Mouse (Mus musculus): ENCODE results near the gene AB124611.
"Not testable (repeated sequence)": the region's sequence is repeated elsewhere in the genome, so short reads cannot be mapped to it uniquely, and the experiment has no call there.

AB124611 gene

DNA sequence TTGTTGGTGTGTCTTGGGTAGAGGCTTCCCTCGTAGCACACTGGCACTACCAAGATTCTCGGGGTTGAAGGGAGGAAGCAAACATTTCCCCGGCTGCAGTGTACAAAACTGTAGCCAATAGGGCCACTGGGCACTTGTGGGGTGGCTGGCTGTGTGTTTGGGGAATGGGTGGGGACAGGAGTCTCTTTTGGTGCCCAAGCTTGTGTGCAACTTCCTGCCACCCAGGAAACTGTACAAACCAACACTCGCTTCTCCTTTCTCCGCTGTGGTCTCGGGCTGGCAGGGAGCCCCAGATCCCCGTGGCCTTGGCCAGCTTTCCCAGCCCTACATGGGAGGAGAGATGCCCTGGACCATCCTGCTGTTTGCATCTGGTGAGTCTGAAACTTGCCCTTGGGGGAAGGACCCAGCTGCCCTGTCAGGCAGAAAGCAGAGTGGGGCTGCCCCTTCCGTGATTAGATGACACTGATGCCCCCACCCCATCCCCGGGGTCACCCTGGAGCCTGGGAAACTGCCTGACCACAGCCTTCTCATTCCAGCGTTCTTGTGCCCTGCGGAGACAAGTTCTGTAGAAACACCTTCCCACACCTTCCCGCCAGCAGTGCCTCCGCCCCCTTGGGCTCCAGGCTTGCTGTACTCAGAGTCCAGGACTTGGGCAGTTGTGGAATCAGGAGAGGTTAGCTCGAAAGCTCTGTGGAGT, at the start of gene AB124611:
Gene AB124611 (plus strand): TSS at position 240 of the 697 bp plus-strand sequence.
- no peak for DNase-seq

DNA sequence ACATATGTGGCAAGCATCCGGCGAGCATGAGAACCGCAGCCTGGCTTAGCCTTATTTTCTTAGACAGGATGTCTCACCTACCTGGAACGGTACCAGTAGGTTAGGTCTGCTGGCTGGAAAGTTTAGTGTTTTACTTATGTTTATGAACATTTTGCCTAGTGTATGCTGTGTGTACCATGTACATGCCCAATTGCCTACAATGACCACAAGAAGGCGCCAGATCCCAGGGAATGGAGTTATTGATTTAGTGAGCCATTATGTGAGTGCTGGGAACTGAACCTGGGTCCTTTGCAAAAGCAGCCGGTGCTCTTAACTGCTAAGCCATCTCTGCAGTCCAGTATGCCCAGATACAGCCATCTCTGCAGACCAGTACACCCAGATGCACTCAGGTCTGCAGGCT, 48.3 kb upstream of the AB124611 start:
- DNase-seq, result no peak

DNA sequence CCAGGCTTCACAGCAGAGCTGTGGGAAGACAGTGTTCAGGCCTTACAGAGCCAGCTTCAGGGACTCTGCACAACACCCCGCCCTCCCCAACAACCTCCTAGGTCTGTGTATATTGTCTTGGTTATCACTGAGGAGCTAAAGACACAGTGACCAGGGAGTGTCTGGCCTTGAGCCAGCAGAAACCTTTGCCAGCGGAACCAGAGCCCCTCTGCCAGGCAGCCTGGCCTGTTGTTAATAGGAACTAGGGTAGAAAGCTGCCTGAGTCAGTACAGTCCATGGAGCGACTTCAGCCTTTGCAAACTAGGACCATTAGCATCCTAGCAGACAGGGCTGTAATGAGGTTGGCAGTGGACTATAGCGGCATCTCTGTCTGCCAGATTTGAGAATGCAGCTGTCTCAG, 41.9 kb upstream of the AB124611 start:
- no peak for DNase-seq

DNA sequence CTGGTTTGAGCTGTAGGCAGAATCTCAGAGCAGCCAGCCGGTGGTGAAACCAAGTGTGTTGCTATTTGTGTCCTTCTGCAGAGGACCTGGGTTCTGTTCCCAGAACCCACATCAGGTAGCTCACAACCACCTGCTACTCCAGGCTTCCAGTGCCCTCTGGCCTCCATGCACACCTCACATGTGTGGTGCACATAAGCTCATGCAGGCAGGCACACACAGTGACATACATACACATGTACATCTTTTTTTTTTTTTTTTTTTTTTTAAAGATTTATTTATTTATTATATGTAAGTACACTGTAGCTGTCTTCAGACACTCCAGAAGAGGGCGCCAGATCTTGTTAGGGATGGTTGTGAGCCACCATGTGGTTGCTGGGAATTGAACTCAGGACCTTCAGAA, 37.7 kb upstream of the AB124611 start:
- not testable (repeated sequence) for DNase-seq

DNA sequence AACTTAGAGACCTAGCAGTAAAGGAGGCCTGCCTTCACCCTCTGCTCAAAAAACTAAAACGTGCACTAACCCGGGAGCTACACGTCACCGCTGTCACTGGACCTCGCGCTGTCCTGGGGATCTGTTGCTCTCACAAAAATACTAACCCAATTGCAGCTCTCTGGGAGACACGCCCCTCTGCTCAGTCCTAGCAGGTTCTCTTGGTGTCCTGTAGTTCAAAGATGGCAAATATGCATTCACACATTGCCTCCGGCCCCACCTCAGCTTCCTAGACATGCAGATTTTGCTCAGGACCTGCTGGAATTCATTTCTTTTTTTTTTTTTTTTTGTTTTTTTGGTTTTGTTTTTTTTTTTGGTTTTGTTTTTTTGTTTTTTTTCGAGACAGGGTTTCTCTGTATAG, 35.3 kb upstream of the AB124611 start:
- no peak for DNase-seq

DNA sequence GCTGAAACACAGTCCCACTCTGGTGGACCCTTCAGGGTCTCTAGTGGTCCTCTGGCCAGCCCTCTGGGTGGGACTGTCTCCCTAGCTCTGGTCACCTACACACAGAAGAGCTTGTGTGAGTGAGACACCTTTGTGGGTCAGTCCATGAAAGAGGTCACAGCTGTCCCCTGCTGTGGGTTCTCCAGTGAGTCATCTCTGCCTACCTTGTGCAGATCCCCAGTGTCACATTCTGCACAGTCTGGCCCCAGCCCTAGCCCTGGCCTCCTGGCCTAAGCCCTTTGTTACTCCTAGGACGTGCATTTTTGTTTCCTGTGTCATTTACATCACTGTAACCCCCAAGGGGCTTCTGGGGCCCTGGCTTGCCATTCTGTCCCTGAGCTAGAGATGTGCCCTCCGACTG, 32.1 kb upstream of the AB124611 start:
- DNase-seq, result no peak

DNA sequence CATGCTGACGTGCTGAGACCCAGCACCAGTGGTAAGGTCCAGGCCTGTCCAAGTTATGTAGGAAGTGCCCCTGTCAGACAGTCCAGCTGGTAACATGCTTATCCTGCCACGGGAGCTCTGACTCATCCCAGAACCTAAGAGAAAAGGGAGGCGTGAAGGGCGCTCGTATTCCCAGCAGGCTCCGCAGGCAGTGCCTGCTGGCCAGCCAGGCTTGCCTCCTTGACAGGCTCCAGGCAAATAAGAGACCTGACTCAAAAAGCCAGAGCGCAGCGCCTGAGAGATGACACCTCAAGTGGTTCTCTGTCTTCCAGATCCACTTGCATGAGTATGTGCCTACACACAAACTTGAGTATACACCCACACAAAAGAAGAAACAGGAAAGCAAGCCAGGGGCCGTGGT, 31.2 kb upstream of the AB124611 start:
- DNase-seq, result no peak

DNA sequence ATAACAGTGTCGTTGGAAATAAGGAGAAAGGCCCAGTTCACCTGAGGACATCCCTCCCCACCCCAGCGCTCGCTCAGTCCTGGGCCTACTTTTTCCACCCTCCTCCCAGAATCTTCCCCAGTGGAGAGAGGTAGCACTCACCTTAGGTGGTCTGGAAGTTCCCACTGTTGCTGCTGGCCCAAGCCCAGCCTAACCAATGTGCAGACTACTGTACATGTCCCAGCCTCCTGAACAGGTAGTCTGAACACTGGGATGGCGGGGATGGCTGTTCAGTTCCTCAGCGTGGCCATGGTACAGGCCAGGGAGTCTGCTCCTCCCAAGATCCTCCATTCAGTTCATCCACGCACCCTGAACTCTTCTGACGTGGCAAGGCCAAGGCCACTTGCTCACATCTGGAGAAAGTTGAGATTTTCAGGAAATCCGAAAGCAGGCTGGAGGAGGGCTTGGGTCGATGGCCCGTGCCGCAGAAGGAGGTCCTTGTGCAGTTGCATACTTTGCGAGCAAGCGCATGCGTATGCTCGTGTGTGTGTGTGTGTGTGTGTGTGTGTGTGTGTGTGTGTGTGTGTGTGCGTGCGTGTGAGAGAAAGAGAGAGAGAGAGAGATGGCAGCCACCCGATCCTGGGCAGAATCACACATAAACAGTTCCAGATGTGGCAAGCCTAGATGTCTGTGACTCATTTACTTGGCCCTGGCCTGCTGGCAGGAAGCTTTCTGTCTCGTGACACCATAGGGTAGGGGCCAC, 29.5 kb upstream of the AB124611 start:
- DNase-seq, result no peak

DNA sequence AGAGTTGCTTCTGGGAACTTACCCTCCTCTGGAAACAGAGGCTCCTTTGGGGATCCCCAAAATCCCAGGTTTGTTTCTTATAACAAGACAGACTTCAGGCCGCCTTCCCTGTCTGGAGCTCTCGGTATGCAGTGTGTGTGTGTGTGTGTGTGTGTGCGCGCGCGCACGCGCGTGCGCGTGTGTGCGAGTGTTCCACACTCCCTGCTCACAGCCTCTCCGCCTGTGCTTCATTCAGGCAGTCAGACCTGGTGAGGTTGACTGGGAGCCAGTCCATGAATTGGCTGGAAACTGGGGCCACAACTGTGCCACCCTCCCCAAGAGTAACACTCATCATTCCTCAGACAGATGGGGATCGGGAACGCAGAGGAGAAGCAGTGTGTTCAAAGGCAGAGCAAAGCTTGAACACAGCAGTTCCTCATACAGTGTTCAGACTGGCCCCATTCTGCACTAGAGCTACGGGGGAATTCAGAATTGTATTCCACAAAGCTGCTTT, 28.9 kb upstream of the AB124611 start:
- DNase-seq, result no peak

DNA sequence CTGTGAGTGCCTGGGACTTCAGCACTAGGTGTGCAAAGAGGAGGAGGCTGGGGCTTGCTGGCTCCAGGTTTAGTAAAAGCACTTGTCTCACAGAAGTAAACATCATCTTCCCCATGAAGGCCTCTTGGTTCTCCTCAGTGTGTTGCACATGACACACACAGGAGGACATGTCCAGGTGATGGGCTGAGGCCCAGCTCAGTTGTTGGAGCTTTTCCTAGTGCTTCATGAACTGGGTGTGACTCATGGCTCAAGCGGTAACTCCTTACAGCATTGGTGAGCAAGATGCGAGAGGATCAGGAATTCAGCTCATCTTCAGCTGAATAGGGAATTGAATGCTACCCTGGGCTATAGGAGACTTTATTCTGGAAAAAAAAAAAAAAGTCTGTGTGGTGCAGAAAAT, 28.3 kb upstream of the AB124611 start:
- DNase-seq, result no peak

DNA sequence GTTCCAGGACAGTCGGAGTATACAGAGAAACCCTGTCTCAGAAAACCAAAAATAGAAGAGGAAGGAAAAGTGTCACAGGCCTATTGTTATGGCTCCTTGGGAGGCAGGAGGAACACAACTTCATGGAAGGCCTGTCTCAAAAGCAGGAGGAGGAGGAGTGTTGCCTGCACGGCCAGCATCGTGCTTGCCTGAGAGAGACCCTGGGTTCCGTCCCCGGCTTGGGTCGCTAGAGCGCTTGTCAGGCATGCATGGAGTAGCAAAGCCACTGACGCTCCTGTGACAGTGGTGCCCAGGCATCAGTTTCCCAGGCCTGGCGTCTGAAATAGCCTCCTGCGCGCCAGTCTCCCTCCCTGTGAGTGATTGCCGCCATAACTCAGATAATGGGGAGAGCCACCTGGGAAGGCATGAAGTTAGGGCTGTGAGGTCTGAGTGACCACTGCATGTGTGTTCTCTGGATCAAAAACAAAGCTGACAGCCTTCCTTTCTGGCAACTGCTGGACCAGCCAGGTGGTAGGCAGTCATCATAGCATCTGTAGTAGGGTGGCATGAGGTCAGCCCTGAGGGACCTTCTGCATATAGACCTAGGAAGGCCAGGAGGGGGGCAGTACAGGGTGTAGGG, 27.6 kb upstream of the AB124611 start:
- DNase-seq, result no peak

DNA sequence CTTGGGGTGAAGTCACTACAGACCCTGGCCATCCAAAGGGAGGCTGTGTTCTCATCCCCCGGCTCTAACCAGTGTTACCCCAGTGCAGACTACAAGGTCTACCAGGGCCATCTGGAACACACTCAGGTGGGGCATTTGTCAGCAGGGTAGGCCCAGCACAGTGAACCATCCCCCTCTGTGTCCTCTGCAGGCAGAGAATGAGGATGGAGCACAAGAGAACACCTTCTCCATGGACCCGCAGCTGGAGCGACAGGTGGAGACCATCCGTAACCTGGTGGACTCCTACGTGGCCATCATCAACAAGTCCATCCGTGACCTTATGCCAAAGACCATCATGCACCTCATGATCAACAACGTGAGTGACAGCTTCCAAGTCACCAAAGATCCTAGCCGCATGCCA, 22.6 kb upstream of the AB124611 start:
- no peak for DNase-seq

DNA sequence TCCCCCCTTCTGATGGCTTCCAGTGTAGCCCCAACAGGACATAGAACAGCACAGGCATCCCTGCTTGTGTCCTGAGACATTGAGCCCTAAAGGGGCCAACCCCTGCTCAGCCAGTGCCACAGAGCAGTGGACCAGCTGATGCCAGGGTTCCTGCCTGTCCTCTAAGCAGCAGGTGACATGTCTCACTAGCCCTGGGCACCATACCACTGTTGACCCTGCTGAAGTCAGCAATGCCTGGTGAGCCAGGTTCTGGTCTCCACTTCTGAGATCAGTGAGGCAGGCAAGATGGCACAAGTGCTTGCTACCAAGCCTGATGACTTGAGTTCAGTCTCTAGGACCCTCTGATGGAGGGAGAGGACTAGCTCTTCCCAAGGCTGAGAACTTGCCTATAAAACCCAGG, 20.2 kb upstream of the AB124611 start:
- no peak for DNase-seq

DNA sequence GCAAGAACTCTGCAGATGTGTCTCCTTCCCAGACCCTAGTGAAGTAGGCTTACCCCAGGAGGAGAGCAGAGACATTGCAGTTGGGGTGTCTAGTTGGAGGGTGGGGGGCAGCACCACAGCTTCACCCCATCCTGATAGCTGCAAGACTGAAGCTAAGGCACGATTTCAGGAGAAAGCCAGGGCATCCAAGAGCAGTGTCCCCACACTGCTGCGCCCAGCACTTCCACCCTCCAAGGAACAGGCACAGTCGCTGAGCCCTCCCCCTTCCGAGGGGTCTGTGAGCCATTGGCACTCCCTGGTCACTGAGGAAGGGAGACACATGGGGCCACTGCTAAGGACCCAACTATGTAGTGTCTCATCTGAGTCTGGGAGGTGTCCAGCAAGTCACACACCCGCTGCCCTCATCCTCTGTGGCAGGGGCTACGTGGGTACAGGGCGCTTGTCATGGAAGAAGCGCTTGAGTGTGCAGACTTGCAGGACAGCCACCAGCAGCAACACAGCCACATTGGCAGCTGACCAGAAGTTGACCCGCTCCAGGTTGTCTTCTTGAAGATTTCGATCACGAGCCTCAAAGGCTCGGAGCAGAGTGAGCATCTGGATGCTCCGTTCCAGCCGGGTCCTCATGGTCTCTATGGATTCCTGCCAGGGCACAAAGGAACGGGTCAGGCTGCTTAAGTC, 18.1 kb upstream of the AB124611 start:
- peak; percentile 53 for DNase-seq

DNA sequence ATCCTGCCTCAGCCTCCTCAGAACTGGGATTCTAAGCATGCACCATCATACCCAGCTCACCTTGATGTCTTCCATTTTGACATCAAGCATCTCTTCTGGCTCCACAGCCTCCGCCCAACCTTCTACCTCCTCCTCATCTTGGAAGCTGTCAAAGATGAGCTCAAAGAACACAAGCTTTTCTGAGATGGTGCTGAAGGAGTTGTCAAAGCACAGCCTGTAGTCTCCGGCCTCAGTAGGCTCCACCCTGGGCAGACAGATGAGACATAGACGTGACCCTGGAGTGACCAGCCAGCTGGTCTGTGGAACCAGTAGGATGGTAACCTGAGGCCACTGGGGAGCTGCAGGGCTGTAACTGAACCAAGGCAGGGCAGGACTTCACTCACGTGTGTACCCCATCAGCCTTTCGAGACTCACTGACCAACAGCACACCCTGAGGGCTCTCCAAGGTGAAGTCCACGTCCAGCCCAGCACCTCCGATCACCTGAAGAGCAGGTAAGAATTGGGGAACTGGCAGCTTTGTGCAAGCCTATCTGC, 17.0 kb upstream of the AB124611 start:
- DNase-seq, result peak; percentile 52

DNA sequence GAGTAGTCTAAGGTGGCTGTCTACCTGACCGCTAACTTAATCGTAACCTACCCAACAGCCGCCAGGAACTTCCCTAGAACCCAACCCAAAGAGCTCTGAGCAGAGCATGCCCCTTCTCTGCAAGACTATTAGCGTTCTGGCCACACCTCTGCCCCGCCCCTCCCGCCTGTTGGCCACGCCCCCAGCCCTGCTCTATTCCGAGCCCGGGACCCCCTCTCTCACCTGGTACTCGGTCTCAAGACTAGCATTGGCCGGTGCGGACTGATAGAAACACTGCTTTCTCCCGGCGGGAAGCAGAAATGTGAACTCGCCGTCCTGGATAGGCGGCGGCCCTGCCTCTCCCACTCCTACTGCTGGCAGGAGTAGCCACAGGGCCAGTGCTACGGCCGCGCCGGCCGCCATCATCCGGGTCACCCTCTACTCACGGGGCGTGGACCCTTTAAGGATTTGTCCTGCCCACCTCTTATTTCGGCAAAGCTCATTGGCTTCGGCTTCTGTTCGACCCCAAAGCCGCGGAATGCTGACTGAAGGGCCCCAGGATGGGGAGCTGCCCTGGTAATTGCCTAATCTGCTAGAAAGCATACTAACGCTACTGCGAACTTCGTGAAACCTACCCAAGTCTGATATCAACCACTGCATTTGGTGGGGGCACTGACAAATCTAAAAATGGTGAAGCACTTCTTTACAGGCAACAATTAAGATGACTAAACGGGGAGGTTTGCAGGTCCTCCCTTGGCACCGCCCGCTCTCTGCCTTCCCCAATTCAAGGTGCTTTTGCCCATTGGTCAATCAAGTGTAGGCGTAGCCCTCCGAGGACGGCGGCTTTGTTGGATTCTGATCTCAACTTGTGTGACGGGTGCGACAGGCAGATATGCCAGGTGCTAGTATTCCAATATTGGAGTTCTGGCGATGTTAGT, 15.9 kb upstream of the AB124611 start, which contains the start of gene Tmed1:
Gene Tmed1 (minus strand): TSS at position 481 of the 917 bp plus-strand sequence.
- peak; percentile 97 for DNase-seq

DNA sequence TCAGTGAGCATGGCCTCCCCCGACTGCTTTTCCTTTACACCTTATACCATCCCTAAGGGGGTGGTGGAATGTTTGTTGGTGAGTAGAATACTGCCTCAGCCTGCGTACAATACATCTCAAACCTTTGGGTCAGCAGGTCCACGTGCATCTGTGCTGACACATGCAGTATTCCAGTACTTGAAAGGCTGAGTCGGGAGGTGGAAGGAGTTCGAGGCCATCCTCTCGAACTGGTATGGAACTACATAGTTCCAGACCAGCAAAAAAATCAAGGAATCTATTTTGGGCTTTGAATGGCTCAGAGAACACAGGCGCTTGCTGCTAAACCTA, 15.3 kb upstream of the AB124611 start:
- no peak for DNase-seq

DNA sequence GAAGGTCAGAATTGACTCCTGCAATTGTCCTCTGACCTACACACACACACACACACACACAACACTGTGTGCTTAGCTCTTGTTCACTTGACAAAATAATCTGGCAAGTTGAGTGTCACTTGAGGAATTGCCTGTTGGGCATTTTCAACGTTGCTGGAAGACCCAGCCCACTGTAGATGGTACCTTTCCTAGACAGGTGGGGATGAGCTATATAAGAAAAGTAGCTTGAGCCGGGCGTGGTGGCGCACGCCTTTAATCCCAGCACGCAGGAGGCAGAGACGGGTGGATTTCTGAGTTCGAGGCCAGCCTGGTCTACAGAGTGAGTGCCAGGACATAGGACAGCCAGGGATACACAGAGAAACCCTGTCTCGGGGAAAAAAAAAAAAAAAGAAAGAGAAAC, 14.9 kb upstream of the AB124611 start:
- peak; percentile 52 for DNase-seq

DNA sequence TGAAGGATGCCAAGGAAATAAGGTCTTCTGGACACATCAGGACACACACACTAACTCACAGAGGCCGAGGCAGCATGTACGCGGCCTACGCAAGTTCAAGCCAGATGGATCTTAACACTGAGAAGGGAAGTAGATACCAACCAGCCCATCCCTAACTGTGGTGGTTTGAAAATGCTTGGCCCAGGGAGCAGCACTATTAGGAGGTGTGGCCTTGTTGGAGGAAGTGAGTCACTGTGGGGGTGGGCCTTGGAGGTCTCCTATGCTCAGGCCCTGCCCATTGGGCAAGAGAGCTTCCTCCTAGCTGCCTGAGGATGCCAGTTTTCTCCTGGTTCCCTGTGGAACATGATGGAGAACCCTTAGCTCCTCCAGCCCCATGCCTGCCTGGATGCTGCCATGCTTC, 12.5 kb upstream of the AB124611 start:
- no peak for DNase-seq

DNA sequence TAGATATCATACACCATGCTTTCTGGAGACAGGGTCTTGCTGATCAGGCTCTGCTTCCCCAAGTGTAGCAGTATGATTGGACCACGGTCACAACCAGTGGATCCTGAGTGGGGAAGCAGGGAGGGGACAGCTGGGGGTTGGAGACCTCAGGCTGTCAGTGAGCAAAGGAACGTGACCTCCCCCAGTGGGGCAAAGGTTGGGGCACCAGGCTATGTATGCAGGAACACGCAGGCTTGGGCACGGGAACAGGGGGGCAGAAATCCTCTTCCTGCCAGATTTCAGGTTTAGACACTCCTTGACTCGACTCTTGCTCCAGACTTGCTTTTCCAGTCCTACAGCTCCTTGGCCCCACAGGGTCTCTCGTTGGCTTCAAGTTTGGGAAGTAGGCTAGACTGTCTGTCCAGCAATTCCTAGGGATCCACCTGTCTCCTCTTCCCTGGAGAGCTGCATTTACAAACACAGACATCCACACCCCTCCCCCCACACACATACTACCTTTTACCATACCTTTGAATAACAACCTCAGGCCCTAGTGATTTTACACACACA, 8.0 kb upstream of the AB124611 start:
- DNase-seq, result no peak

DNA sequence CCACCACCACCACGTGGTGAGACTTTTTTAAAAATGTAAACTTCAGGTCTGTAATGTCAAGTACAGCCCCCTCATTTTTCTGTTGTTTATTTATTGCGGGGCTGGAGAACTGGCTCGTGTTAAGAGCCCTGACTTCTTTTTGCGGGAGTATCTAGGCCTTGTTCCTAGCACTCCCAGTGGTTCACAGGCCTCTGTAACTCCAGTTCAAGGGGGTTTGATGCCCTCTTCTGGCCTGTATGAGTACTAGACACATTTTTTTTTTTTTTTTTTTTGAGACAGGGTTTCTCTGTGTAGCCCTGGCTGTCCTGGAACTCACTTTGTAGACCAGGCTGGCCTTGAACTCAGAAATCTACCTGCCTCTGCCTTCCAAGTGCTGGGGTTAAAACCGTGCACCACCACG, 7.3 kb upstream of the AB124611 start:
- not testable (repeated sequence) for DNase-seq
